Mouse (Mus musculus) brain, embryonic 14.5 days (tissue): ENCODE measurements at regions not wholly inside any gene's neighbourhood (a gene's known extent, or its start where the extent isn't known, plus 50 kb on each side); places are given as distances from the start of the nearest gene placed in this dataset.
A peak's percentile ranks its signal among the peaks of the same experiment; 100 is the strongest.

Experiments used
- DNase-seq: peaks from one replicate; pipeline ENCODE4 v3.0.0-alpha.2; 2011; ENCODE audit warnings: low read depth
- CTCF ChIP-seq: fragments of 200-500 bp; IDR thresholded peaks from 2 replicates; pipeline ENCODE4 v1.5.1; 2012; ENCODE audit warnings: inconsistent platforms, mild to moderate bottlenecking, moderate library complexity, borderline replicate concordance; ENCODE audit not compliant: insufficient read depth, insufficient read length; ENCODE audit errors: extremely low read depth
- POLR2A ChIP-seq: fragments of 200-500 bp; IDR thresholded peaks from 2 replicates; pipeline ENCODE4 v1.6.1; 2012; ENCODE audit warnings: mild to moderate bottlenecking, inconsistent platforms, borderline replicate concordance; ENCODE audit not compliant: poor library complexity, insufficient read depth, insufficient read length, severe bottlenecking; ENCODE audit errors: extremely low read depth

- no peak for TF ChIP-seq CTCF
- TF ChIP-seq POLR2A: no peak
- DNase-seq: peak; percentile 93
Measured at GRCm38 (mm10) chr15:62284606-62285531, 1362.1 kb upstream of the A1bg start.

DNA sequence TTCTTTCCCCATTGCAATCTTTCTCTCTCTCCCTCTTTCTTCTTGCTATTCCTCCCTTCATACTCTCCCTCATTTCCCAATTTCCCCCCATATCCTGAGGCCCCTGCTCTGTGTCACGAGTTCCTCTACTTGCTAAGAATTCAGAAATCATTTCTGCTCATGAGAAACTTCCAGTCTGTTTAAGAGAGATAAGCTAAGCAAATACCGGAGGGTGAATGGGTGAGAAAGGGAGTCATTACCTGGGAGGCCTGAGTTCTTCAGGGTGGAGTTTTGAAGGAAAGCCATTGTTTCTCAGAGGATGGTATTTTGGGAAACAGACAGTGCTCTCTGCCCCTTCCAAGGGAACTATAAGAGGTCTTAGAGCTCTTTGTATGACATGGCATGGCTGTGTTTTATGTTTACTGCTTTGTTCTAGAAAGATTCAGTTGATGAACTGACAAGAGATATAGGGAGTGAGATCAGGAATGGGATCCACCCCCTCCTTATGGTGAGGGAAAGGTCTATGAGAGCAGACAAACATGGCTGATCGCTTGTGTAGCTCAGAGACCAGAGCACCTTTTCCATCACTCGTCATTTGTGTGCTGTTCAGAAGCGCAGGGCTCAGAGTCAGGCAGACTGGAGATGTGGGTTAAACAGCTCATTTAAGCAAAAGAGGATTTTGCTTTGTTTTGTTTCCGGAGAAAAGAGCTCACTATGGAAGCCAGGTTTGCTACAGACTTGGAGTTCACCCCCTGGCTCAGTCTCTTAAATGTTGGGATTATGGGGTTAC lies 1361.0 kb upstream of the A1bg start:
- TF ChIP-seq CTCF (no peak), POLR2A (no peak)
- DNase-seq: peak; percentile 51

- no peak for TF ChIP-seq POLR2A
- TF ChIP-seq CTCF: no peak
- no peak for DNase-seq
Measured at GRCm38 (mm10) chr15:62282646-62283045, 1359.8 kb upstream of the A1bg start.

DNA sequence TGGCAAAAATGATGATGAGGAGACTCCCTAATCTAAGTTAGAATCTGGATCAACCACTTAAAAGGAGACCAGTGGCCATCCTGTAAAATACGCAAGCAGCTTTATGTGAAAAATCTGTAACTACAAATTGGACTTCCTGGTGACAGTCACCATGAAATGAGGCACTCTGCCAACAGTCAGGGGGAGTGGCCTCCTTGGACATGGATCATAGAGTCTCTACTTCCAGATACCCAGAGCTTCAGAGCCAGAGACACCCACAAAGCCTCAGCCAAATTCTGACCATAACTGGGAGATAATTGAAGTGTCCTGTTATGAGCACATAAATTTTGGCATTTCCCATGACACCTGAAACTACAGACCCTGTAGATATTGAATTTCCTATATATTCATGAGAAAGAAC lies 1359.3 kb upstream of the A1bg start:
- no peak for TF ChIP-seq CTCF
- TF ChIP-seq POLR2A: no peak
- no peak for DNase-seq

GRCm38 (mm10) chr15:62279526-62279925 lies 1356.7 kb upstream of the A1bg start:
- no peak for TF ChIP-seq CTCF
- TF ChIP-seq POLR2A: no peak
- no peak for DNase-seq

GRCm38 (mm10) chr15:62274818-62275217 lies 1352.0 kb upstream of the A1bg start:
- no peak for DNase-seq
- no peak for TF ChIP-seq POLR2A
- TF ChIP-seq CTCF: no peak

- no peak for TF ChIP-seq CTCF
- TF ChIP-seq POLR2A: no peak
- DNase-seq: no peak
Measured at GRCm38 (mm10) chr15:62273855-62274488, 1351.2 kb upstream of the A1bg start.

GRCm38 (mm10) chr15:62272755-62273154 lies 1349.9 kb upstream of the A1bg start:
- no peak for TF ChIP-seq CTCF
- TF ChIP-seq POLR2A: no peak

DNA sequence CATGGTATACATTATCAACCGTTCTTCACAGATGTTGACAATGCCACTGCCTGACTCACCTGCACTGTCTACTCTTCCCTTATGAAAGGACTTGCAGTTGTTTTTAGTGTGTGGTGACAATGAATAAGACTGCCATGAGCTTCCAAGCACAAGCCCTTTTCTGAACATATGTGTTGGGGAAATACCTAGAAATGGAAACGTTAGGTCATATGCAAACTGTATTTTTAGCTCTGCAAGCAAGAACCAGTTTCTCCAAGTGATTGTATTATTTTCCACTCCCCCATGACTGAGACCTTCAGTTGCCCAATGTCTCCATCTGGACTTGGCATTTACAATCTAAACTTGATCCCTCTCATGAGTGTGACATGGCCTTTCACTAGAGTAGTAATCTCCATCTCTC lies 1348.6 kb upstream of the A1bg start:
- no peak for DNase-seq
- TF ChIP-seq POLR2A: no peak

More at GRCm38 (mm10) chr15:62272755-62273154, 1349.9 kb upstream of the A1bg start:
- DNase-seq: no peak

DNA sequence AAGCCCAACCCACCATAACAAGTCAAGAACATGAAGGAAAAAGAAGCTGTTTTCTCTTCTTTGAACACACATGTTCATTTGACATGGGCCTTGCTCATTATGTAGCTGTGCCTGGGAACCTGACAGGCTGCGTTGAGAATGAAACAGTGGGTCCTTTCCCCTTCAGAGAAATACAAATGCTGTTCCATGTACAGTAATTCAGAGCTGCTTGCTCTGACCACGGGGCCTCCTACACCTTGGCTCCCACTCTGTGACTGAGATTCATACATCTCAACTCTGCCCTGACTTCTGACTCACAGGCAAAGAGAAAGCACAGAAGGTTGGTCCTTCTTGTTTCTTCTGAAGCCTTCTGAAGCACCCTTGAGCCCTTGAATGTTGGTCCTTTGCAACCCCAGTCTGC lies 1345.4 kb upstream of the A1bg start:
- DNase-seq: no peak
- no peak for TF ChIP-seq POLR2A
- TF ChIP-seq CTCF: no peak

- DNase-seq: no peak
- TF ChIP-seq CTCF (no peak), POLR2A (no peak)
Measured at GRCm38 (mm10) chr15:62267536-62267935, 1344.7 kb upstream of the A1bg start.

GRCm38 (mm10) chr15:62266025-62266424 lies 1343.2 kb upstream of the A1bg start:
- TF ChIP-seq POLR2A (no peak), CTCF (no peak)
- DNase-seq: no peak
